Mouse (Mus musculus): ENCODE measurements around the gene Olfr74.
"Not testable (repeated sequence)": the region's sequence is repeated elsewhere in the genome, so short reads cannot be mapped to it uniquely, and the experiment has no call there.

Gene Olfr74

GRCm38 (mm10) chr2:87974563-87974962, at the start of gene Olfr74:
Gene Olfr74 (minus strand): TSS chr2:87974663.
- DNase-seq (ENCODE audit: low read depth, low spot score), result no peak

GRCm38 (mm10) chr2:88022474-88022873, 48.0 kb upstream of the Olfr74 start, which contains the start of gene Olfr1161:
Gene Olfr1161 (plus strand): TSS chr2:88022774.
- not testable (repeated sequence) for DNase-seq (ENCODE audit: low read depth, low spot score)

DNA sequence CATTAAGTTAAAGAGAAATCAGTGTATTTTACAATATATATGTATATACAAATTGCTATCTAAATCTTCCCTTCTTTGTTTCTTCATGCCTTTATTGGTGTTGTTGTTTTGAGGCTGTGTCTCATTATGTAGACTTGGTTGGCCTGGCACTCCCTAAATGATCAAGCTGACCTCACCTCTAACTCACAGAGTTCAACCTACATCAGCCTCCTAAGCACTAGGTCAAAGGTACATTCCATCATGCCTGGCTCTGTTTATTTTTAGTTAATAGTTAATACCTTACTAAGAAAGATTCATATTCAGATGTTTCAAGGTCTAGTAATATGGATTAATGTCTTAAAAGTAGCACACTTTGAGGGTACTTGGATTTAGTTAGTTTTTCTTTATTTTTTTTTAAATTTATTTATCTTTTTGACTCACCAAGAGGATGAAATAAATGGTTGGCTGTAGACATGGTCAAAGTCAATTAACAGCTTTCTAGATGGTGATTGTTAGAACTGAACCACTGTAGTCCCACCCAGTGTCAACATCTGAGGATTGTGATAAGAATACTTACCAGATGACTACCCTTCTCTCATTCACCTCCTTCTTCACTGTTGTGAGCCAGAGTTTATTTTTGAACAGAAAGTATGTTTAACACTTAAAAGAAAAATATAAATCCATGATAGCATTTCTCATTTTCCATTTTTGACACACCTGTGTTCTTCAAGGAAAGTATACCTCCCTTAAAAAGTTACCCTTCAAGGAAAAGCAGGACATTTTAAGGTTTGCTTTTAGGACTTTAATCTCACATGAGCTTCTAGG, 33.3 kb upstream of the Olfr74 start, which contains the start of gene Olfr1160:
Gene Olfr1160 (minus strand): TSS at position 754 of the 804 bp plus-strand sequence.
- DNase-seq (ENCODE audit: low read depth, low spot score), result no peak

GRCm38 (mm10) chr2:87989813-87990212, 15.3 kb upstream of the Olfr74 start, which contains the start of gene Olfr1158:
Gene Olfr1158 (plus strand): TSS chr2:87990113.
- no peak for DNase-seq (ENCODE audit: low read depth, low spot score)

DNA sequence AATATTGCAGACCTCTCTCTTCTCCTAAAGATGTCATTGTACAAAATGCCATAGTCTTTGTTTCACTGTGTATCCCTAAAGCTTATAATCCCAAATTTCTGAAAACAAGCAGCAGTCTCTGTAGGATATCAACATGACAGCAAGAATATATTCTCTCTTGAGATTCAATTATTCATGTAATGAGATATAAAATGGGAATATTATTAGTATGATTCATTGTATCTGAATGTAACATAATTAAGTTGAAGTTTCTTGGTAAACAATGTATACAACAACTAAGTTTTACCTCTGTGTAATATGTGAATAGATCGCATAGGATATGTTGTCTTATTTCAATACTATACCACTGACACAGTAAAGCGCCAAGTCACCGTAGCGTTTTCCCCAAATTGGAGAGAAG, 6.3 kb downstream of the Olfr74 start, which contains the start of gene Olfr1157:
Gene Olfr1157 (minus strand): TSS at position 101 of the 400 bp plus-strand sequence.
- no peak for DNase-seq (ENCODE audit: low read depth, low spot score)

DNA sequence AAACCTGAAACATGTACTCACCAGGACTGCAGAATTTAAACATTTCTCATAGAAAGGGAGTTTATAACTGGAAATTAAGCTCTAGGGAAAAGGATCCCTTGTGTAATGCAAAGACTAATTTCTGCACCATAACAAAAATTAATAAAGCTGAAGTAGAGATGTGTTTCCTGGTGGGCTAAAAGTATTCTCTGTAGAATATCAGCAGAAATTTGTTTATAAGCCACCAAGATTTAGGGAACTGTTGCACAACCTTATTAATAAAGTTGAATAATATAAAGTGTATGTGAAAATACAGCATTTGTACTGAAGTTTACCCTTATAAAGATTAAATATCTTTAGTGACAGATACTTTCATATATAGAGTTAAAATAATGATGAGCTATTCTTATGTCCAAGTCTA, 21.5 kb downstream of the Olfr74 start, which contains the start of gene Olfr1156:
Gene Olfr1156 (minus strand): TSS at position 101 of the 400 bp plus-strand sequence.
- no peak for DNase-seq (ENCODE audit: low read depth, low spot score)

- DNase-seq (ENCODE audit: low read depth, low spot score), result no peak
These were observed 29.4 kb downstream of the Olfr74 start, which contains the start of gene Olfr1155 for GRCm38 (mm10) chr2:87945037-87945436. Gene Olfr1155 (minus strand): TSS chr2:87945137.
